Mouse (Mus musculus): ENCODE measurements at regions not wholly inside any gene's neighbourhood (a gene's known extent, or its start where the extent isn't known, plus 50 kb on each side); places are given as distances from the start of the nearest gene placed in this dataset.

DNA sequence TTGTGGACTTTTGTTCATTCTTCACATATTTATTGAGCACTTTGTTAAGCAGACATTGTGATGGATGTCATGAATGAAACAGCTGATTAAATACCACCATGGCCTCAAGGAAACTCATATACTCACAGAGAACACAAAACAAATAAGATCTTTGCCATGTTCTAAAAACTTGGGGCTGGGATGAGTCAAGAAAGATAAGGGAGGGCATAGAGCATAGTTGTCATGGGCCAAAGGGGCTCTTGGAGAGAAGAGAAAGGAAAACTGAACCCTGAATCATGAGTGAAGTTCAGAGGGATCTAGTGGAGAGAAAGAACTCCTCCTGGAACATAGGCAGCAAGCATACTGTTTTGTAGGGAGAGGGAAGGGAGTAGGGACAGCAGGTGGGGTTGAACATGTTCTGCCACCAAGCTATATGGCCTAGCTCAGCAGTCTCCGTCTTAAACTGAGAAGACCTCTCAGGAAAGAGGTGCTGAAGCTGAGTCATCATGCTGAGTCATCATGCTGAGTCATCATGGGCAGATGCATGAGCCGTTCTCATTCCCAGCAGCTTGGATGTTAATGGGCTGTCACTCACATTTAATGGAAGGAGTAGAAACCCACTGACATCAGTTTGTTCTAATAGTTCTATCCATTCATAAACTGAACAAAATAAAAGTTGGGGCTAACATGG, 69.6 kb downstream of the Cetn3 start:
- no peak for DNase-seq

DNA sequence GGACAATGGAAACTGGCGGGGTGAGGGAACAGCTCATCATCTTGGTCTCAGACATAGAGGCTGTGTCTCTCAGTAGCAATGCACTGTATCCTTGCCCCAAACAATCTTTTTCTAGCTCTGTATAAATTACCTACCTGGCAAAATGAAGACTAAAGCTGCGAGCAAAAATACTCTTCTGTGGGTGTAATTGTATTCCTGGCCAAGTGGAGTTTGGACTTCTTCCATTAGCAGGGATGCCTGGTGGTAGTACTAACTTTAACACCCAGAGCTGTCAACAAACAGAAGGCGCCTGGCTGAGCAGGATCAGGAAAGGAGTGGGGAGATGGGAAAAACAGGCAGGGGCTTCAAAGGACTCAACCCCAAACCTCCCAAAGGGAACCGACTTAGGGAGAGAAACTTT, 73.2 kb downstream of the Cetn3 start:
- no peak for DNase-seq

DNA sequence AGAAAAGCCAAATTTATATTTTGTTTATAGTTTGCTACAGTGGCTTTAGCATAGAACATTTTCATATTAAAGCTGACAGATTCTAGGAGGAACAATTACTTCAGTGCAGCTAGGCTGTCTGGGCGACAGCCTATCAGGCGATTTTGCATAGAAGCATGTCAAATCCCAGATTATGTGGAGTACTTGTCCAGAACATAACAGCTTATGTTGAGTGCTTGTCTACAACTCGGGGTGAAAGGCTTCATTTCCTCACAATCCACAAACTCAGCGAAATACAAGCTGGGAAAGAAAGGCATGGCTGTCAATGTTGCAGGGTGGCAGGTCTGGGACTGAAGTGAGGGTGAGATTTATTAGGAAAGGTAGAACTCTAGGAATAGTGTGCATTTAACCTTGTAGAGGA, 77.8 kb downstream of the Cetn3 start:
- no peak for DNase-seq

DNA sequence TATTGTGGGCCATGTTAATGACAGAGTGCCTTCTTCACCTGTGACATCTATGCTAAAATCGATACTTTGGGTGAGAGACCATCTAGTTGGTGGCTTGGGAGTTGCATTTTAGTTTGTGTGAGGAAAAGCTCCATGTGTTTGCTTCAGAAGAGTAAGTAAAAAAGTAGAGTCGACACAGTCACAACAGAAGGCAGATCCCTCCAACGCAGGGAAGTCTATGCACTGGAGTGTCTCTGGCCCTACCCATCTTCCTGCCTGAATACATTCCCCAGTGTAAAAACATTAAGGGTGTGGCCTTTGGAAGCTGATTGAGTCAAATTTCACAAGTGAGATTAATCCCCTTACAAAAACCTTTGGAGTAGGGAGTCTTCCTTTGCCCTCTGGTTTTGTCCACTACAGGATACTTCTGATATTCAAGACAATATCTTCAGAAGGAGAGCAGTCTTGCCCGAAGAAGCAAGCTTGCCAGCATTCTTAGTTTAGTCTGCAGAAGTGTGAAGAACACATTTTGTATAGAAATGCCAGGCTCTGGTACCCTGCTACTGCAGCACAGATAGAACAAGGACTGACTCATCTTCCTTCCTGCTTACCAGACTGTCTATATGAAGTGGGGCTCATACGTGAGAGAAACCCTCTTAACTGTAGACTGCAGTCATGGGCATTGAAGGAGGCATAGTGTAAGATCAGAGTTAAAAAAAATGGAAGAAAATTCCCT, 79.2 kb downstream of the Cetn3 start:
- no peak for DNase-seq

DNA sequence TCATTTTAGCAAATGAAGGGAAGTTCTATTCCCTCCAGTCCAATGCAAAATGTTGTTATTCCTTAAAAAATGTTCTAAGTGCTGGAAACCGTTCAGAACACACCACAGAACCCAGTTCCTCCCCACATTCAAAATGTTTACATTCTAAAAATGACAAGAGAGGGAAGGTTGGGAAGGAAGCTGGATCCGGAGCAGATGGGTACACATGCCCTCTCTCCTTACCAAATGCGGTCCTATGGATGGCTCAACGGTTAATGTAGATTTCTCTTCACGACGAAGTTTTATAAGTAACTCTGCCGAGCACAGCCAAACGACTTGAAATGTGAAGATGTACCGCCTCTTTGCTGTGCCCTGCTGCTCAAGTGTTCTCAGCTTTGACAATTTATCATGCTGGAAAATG, 88.3 kb downstream of the Cetn3 start:
- no peak for DNase-seq

DNA sequence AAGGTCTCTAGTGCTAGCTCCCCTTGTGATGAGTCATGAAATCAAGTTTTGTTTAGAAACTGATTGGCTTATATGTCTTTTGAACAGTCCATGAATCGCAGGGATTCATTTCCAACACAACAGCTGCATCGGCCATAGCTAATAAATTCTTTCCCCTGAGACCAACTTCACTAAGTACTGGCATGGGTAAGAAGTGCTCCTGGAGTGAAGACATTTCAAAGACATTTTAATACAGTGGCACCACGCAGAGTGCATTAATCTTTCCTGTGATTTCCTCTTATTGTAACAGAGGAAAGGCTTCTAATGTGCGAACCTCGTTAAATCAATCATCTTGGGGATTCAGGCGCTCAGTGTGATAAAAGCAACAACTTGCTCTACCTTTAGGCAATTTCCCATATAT, 103.0 kb downstream of the Cetn3 start:
- DNase-seq = no peak

DNA sequence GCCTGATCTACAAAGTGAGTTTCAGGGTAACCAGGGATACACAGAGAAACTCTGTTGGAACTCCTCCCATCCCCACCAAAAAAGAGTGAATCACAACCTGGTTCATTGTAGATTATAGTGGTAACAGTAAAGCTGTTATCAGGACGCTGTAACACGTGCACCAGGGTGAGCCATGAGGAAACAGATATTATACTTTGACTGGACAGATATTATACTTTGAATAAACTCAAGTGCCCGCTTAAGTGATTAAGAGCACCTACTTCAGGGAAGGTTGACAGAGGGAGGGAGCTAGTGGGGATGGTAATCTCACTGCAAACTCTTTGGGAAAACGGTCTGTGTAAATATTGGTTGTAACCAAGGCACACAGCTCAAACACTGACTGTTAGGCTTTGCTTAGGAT, 147.4 kb downstream of the Cetn3 start:
- no peak for DNase-seq

DNA sequence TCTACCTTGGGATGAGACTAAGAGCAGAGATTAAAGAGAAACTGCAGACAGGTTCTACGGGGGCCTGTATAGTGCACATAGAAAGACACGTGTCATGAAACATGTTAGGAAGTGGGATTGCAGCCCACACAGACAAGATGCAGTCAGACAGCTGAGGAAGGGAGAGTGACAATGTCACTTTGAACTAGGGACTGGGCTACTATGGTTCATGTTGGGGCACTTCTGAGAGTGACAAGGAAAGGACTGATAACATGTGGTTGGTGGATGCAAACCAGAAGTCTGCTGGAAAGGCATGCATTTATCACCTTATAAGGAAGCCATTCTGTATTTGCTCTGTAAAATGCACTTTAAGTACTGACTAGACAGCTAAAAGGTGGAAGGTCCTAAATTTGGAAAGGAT, 148.3 kb downstream of the Cetn3 start:
- DNase-seq = no peak

DNA sequence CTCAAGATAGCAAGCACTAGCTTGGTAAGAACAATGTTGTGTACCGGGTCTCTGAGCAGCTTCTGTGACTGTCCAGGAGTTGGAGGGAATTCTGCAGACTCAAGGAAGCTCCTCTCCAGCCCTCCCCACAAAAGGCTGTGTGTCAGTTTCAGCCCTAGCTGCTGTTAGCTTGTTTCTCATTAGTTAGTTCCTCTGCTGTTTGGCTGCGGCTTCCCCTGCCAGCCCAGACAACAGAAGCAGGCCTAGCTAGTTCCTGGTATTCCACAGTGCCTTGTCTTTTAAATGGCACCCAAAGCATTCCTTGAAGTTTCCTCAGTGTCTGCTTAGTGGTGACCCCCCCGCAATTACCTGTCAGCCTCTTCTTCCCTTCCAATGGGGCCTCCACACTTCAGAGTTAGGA, 154.2 kb downstream of the Cetn3 start:
- no peak for DNase-seq

DNA sequence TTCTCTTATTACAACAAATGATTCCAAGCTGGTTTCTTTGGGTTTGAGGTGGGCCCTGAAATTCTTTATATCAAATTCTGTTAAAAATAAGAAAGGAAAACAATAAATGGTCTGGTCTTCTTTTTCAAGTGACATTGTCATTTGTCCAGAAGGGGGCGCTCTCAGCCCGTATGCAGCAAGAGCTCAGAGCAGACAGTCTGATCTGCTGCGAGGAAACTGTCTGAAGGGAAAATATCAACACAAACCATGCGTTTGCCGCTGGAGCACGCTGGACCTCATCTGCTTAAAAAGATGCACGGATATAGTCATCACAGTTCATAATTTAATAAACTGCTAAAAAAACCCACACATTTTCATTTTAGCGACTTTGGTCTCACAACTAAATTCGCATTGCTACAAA, 161.2 kb downstream of the Cetn3 start:
- peak; percentile 93 for DNase-seq

DNA sequence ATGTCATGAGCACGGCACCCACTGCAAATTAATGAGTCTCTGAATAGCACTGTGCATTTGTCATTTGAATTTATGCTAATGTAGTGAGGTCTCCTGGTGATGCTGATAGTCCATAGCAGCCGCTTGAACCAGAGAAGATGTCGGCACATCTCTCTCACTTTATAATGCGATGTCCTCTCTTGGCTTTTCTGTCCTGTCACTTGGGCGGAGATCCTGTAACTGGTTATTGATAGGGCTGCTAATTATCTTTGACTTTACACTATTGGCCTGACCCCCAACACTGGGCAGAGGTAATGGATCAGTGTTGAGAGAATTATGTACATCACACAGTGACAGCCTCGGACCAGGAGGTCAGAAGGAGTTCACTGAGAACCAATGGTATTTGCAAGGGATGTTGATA, 161.6 kb downstream of the Cetn3 start:
- DNase-seq = no peak

DNA sequence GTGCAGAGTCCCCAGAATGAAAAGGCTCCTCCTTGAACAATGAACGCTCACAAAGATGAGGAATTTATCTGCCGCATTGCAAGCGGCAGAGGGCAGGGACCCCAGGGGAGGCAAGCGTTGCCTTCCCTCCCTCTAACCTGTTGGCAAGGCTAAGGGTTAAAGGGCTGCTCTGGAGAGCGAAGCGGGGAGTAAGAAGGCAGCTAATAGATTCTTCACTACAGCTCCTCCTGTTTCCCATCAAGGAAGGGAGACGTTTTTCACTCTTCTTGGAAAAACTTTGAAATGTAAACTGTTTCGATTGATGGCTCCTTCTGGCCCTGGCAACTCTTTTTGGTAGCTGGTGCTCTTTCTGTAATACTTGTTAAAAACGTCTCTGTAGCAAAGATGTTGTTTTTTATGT, 162.9 kb downstream of the Cetn3 start:
- no peak for DNase-seq

DNA sequence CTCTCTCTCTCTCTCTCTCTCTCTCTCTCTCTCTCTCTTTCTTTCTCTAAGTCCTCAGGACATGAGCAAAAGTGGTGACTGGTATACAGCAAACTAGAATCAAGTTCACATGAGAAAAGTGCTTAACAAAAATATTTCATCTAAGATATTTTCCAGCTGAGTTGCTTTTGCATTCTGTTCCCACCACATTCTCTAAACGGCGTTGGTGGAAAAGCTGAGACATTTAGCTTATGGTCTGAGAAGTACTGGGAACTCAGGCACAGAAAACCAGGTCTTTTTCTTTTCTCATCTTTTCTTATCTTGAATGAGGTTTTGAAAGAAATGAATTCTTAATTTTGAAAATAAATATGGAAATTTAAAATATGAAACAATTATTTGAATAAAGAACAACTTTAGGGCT, 182.6 kb downstream of the Cetn3 start:
- DNase-seq = no peak

DNA sequence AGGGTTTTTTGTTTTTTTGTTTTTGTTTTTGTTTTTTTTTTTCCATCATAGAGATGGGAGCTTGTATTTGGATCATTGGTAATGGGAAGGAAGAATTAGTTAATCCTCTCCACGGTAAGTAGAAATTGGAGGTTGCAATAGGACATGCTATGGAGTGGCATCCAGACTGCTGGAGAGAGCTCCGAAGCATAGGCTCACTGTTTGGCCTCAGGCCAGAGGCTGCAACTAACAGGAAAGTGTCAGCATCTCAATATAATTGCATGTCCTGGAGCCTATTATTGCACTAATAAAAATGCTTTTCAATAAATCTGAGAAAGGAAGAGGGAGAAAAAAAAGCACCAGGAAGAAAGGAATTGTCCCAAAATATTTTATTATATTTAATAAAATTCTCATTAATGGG, 193.0 kb downstream of the Cetn3 start:
- peak; percentile 14 for DNase-seq

DNA sequence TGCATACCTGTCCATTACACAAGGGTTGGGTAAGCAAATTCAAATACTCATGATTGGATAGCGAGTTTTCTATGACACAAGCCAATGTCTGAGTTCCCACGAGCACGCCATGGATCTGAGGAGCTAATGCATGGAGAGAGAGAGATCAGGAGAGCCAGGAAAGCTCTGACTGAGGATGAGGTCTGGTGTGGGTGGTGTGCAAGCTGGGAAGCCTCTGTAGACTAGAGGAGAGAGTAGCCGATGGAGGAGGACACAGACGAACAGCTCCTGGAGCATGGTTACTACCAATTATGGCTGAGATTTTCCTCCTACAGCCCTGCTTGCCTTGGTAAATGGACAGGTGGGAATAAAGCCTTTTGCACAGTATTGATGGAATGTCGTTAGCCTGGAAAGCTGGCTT, 195.1 kb downstream of the Cetn3 start:
- DNase-seq = no peak

DNA sequence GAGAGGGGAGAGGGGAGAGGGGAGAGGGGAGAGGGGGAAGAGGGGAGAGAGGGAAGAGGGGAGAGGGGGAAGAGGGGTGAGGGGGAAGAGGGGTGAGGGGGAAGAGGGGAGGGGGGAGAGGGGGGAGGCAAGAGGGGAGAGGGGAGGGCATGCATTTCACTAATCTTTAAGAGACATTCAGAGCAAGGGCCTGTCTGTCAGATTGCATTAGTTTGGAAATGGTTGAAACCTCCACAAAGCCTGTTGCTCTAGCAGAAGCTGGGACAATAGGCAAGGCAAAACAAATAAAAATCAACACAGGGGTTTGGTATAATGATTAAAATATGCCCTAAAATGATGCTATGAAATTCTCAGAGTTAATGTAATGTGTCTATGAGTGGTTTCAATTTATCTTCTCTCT, 196.4 kb downstream of the Cetn3 start:
- DNase-seq = no peak

DNA sequence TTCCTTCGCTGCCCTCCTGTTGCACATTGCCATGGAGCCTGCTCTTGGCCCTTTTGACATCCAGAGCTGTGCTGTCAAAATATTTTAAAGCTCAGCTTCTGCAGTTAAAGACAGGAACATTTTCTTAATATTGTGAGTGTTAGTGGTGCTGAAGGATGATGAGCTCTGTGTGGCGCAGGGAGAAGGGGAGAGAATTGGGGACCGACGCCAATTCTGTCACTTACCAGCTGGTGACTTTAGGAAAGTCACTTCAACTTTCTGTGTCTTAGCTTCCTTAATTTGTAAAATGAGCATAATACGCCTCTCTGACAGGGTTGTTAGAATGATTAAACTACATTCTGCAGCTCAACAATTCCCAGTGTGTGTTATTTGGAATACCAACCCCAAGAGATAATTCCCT, 197.2 kb downstream of the Cetn3 start:
- no peak for DNase-seq

DNA sequence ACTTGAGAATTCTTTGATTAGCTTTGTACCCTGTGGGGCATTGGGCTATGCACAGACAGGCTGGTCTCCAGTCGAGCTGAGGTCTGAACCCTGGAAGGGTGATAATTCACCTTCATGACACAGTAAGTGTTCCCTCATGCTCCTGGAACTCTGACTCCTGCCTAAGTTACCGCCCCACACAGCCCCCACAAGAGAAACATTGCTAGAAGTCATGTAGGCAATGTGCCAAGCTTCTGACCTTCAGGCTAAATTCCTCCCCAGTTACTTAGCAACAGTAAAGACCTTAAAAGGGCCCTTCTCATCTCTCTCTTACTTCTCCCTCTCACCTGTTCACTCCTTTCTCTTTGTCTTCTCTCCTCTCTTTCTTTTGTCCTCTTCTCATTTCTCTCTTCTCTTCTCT, 199.6 kb downstream of the Cetn3 start:
- no peak for DNase-seq

DNA sequence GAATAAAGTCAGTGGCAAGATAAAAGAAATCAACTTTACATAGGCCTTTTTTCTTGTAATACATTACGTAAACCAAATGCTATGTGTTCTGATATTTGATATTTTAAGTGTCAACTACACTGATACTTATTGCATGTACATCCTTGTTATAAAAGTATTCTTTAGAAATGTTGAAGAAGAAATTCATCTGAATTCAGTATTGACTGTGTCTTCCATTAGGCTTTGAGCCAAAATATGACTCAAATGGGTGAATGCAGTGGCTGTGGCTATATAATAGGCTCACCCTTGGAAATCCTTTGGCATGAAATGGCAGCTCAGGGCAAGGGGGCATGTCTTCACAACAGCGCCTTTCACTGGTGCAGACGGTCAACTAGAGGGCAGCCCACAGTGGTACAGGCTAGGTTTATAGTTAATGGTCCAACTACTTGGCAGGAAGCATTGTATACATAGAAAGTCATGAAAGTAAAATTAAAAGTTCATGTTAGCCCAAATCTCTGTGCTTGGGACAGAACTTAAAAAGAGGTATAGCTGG, 217.9 kb downstream of the Cetn3 start:
- DNase-seq = no peak

DNA sequence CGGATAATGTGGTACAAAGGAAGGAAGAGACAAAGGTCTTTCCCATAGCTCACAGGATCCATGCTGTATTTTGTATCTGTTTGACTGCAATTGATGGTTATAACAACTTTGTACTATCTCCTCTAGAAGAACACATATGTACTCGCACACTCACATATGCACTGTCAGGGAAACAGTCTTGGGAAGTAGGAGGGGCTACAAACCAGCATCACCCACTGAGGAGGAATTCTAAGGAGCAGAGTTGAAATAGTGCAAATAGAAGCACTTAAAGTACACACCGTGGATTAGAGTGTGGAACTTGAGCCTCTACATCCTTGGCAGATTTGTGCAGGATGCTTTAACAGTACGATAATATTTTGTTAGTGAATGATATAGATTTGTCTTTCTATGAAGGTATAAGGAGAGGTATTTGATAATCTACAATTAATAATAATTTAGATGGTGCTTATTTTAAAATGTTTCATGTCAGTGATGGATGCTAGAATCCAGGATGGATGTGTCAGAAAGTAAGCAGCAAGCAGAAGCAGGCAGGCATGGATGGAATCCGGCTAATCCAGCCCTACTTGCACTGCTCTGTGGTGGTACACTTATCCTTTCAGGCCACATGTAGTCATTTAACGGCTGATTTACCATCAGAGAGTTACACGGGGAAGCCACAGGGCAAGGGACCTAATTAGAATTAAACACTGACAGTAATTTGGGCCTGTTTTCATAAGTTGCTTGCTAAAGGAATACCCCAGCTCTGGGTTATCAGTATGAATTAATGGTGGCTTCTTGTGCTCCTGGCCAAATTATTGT, 223.3 kb downstream of the Cetn3 start:
- no peak for DNase-seq

DNA sequence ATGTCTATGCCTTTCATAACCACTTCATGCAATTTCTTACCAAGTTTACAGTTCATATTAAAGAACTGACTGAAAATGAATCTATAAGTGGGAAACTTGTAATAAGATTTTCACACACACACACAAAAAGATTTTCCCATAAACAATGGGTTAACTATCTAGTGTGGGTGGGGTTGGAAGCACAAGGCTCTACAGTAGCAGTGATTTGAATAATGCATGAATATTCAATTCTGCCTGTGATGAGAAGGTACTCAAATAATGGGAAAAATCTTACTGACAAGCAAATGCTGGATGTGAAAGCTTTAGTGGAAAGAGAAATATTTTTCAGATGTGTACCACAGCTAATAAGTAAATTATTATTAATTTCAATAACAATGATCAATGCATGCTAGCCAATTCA, 224.3 kb downstream of the Cetn3 start:
- DNase-seq = no peak

DNA sequence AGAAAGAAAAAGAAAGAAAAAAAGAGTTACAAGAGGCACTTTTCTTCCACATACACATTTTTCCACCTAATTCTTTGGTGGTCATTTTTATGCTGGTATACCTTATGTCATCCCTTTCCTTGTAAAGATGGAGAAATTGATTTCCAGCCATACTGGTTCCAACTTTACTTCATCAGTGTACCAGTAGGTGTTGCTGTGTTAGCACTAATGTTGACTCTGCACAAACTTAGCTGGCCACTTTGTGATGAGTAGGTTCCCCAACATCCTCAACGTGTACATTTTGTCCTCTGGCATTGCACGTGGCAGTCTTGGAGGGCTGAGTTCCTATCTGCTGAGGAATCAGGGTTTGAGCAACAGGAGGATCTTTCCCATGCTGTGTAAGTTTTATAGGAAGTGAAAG, 256.7 kb downstream of the Cetn3 start:
- no peak for DNase-seq

DNA sequence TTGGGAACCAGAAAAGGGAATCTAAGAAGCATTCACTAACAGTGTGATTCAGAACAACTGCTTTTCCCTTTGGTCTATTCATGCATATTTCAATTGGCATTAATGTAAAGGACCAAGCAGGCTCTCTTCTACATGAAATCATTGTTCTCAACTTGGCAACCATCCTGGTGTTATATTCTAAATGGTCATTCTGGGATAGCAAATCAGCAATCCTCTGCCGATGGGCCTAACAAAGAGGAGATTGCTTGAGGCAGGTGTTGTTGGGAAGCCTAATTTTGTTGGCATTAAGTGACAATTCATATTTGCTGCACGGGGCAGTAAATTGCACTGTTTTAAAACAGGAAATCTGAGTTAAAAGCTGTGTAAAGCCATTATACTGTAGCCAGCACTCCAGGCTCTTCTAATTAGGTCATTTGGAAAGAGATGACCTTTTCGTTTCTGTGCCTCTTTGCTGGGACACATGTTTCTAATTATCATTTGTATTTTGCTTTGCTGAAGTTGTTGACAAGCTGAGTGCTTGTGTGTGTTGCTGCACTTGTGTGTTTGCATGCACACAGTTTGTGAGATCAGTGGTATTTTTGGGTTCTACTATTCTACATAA, 275.4 kb downstream of the Cetn3 start:
- no peak for DNase-seq

DNA sequence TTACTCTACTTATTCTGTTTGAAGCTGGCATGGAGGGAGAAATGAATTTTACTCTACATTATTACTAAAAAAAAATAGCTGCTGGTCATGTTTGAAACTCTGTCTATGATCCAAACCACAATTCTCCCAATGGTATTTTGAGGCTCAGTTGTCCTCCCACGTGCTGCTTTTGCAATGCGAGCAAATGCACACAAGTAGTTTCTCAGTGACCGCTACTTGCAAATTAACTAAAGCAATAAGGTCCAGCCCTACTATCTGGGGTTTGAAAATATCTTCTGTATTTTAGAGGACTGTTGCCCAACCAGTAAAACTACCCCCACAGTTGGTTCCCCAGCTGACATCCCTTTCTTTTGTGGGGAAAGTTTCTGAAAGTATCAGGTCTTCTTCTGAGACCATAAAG, 276.0 kb downstream of the Cetn3 start:
- DNase-seq = no peak

Measured in right cerebral cortex, postnatal 14 days (tissue).